Mouse (Mus musculus) small intestine, adult 2 months (tissue): ENCODE data around the gene Zfp385b.

Experiments
- CTCF ChIP-seq: fragments of 200-500 bp; IDR thresholded peaks from 2 replicates; pipeline ENCODE4 v1.5.1; 2012; ENCODE audit warnings: low read depth, mild to moderate bottlenecking, control low read depth, inconsistent platforms, low read length, moderate library complexity, mixed read lengths; ENCODE audit not compliant: insufficient replicate concordance, insufficient read length; ENCODE audit errors: extremely low read depth
- POLR2A ChIP-seq: fragments of 200-500 bp; IDR thresholded peaks from 2 replicates; pipeline ENCODE4 v1.6.1; 2012; ENCODE audit warnings: low read depth, mild to moderate bottlenecking, control low read depth, inconsistent platforms, low read length, moderate library complexity

DNA sequence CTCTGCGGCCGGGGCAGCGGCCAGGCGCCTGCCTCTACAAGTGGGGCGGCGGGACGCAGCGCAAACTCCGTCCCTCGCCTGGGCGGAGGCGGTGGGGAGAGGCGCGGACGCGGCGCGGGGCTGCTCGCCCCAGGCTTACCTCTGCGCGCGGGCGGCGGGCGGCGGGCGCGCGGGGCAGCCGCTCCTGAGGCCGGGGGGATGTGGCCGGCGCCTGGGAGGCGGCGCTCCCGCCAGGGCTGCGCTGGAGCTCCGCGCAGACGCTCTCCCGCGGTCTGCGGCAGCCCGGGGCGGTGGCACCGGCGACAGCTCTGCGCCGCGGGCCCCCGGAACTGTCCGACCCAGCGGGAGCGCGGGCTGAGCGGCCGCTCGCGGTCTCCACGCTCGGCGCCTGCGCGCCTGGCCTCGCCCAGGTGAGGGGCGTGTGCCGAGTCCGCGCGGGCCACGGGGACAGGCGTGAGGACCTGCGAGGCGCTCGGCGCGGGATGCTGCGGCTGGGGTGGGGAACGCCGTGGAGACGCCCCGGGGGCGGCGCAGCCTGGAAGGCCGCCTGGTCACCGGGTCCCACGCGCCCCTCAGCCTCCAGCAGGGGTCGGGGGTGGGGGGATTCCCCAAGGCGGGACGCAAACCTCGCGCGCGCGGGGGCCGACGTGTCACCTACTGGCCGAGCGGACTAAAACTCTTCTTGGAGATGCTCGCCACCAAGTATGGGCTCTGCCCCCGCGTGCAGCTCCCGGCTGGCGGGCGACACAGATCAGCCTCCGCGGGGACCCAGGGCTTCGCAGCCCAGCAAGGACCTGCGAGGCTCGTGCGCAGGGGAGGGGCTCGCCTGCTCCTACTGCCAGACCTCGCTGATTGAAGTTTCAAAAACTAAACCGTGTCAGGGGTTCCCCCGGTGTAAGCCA lies 2.8 kb downstream of the Zfp385b start:
- TF ChIP-seq CTCF (no peak), POLR2A (no peak)
